Mouse (Mus musculus): Measurements from ENCODE around the gene Apba3. TPM values are rescaled to one million over a fixed set of nuclear protein-coding genes. Genes with fewer than 3 reads are reported as not detected.

Gene Apba3
- total and polyA plus RNA-seq, 3 experiments, result 68.9 to 73.2 TPM; not detected in 1

DNA sequence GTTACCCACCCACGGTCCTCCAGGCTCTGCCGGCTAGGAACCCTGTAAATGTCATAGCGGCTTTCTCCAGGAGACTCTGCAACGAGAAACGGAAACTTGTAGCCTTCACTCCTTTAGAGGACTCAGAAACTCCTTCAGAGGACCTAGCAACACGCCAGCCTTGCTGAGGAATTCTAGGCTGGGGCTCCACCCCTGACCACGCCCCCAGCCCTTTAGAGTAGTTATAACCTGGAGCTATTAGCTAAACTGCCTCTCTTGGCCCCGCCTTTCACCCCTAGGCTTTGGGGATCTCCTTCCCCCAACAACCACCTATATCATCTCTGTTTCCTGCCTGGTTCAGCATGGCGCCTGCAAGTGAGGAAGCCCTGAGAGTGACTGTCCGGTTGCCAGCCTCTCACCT, 12.7 kb downstream of the Apba3 start:
- Histone ChIP-seq H3K27ac (ENCODE audit: control insufficient read depth, low read depth, low read length) (no peak overlapping the region), H3K79me2 (ENCODE audit: control insufficient read depth, insufficient read depth, low read length, poor library complexity) (no peaks in the 10 kb centered on the region), H3K36me3 (ENCODE audit: control insufficient read depth in 1 of 2, insufficient read depth in 2 of 2, low read length in 2 of 2) (no peaks in the 10 kb centered on the region; a peak in 1 of 4 replicates), H3K9me3 (replicated peaks; ENCODE audit: insufficient read depth, low read length) (no peaks in the 10 kb centered on the region), H3K4me1 (ENCODE audit: control insufficient read depth in 1 of 2, insufficient read depth in 2 of 2, low read length in 2 of 2) (0 out of 4 replicates have a peak, but pooled peaks cover 0 to 3% of the 10 kb centered on the region in 2 experiments), H3K9ac (ENCODE audit: control insufficient read depth, low read depth, low read length, poor library complexity, severe bottlenecking) (no peak overlapping the region), H3K4me3 (ENCODE audit: control insufficient read depth in 1 of 2, insufficient read depth in 1 of 2, low read depth in 2 of 2, low read length in 2 of 2) (no peak overlapping the region), H3K27me3 (ENCODE audit: control insufficient read depth in 1 of 2, insufficient read depth in 2 of 2, low read length in 2 of 2) (no peaks in the 10 kb centered on the region)
- peak; percentile 76 for DNase-seq (ENCODE audit: low read depth, low spot score)
- TF ChIP-seq ZNF384 (IDR thresholded peaks at IDR 0.05; ENCODE audit: low read depth, low read length), result no peak
- TF ChIP-seq USF2 (IDR thresholded peaks at IDR 0.05; ENCODE audit: borderline replicate concordance in 1 of 2, insufficient read depth in 1 of 2, low read depth in 1 of 2, low read length in 2 of 2), result no peak
- TF ChIP-seq ZC3H11A (IDR thresholded peaks at IDR 0.05; ENCODE audit: low read depth, low read length), result no peak
- TF ChIP-seq GABPA (IDR thresholded peaks at IDR 0.05; ENCODE audit: low read depth, low read length), result no peak
- TF ChIP-seq POLR2A (IDR thresholded peaks at IDR 0.05; ENCODE audit: control insufficient read depth in 1 of 2, insufficient read depth in 1 of 2, low read depth in 1 of 2, low read length in 2 of 2, poor library complexity in 1 of 2), result no peak
- no peak for TF ChIP-seq MYB (IDR thresholded peaks at IDR 0.05; ENCODE audit: low read depth, low read length)
- TF ChIP-seq EP300 (IDR thresholded peaks at IDR 0.05; ENCODE audit: low read depth in 1 of 2, low read length in 2 of 2), result no peak
- no peak for TF ChIP-seq MAFK (IDR thresholded peaks at IDR 0.05; ENCODE audit: borderline replicate concordance, low read depth, low read length)
- no peak for TF ChIP-seq E2F4 (IDR thresholded peaks at IDR 0.05; ENCODE audit: borderline replicate concordance, low read depth, low read length)

DNA sequence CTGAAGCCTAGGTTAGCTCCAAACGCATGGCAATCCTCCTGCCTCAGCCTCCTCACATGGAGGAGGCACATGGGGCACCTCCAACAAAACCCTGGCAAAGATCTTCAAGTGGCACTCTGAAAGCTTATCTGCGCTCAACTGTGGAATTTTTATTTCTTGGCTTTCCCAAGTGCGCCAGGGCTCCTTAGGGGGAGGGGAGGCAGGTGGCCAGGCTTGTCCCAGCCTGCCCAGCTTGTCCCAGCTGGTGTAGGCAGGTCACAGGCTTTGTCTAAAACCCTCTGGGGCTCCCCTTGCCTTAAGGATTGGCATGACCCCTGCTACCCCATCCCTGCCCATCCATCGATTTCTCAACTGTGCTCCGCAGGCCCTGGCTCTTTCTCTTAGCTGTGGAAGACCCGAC, 17.4 kb downstream of the Apba3 start:
- H3K4me3 ChIP-seq (ENCODE audit: control insufficient read depth in 1 of 2, insufficient read depth in 1 of 2, low read depth in 2 of 2, low read length in 2 of 2), result no peak overlapping the region
- H3K27ac ChIP-seq (ENCODE audit: control insufficient read depth, low read depth, low read length), result no peak overlapping the region
- no peak for TF ChIP-seq HCFC1 (IDR thresholded peaks at IDR 0.05; ENCODE audit: low read depth, low read length)
- no peak for TF ChIP-seq USF2 (IDR thresholded peaks at IDR 0.05; ENCODE audit: borderline replicate concordance in 1 of 2, insufficient read depth in 1 of 2, low read depth in 1 of 2, low read length in 2 of 2)
- H3K27me3 ChIP-seq (ENCODE audit: control insufficient read depth in 1 of 2, insufficient read depth in 2 of 2, low read length in 2 of 2), result no peaks in the 10 kb centered on the region
- H3K4me1 ChIP-seq (ENCODE audit: control insufficient read depth in 1 of 2, insufficient read depth in 2 of 2, low read length in 2 of 2), result peaks cover 2 to 12% of the 10 kb centered on the region in 2 experiments; a peak in 3 of 4 replicates
- peaks cover 0 to 7% of the 10 kb centered on the region in 2 experiments; a peak in 2 of 4 replicates for H3K36me3 ChIP-seq (ENCODE audit: control insufficient read depth in 1 of 2, insufficient read depth in 2 of 2, low read length in 2 of 2)
- H3K9me3 ChIP-seq (replicated peaks; ENCODE audit: insufficient read depth, low read length), result no peaks in the 10 kb centered on the region
- no peak for DNase-seq (ENCODE audit: low read depth, low spot score)
- no peak overlapping the region for H3K9ac ChIP-seq (ENCODE audit: control insufficient read depth, low read depth, low read length, poor library complexity, severe bottlenecking)
- H3K79me2 ChIP-seq (ENCODE audit: control insufficient read depth, insufficient read depth, low read length, poor library complexity), result no peaks in the 10 kb centered on the region

DNA sequence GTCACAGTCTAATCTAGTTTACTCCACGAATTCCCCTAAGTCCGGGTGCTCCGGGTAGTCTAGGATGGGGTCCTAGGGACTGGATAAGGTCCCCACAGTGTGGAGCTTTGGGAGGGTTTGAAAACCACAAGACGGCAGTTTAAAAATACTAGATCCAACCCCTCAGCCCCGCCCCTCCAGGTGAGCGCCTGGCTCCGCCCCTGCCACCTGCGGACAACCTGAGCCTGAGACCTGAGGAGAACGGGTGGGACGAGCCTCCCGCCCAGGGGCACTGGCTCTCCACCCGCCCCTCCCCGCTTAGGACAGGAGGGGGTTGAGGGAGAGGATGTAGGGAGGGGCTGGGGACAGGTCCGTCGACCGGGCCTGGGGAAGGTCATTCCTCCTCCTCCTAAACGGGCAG, 18.0 kb downstream of the Apba3 start:
- Histone ChIP-seq H3K4me1 (ENCODE audit: control insufficient read depth in 1 of 2, insufficient read depth in 2 of 2, low read length in 2 of 2) (peaks cover 2 to 9% of the 10 kb centered on the region in 2 experiments; a peak in 3 of 4 replicates), H3K9ac (ENCODE audit: control insufficient read depth, low read depth, low read length, poor library complexity, severe bottlenecking) (no peak overlapping the region), H3K36me3 (ENCODE audit: control insufficient read depth in 1 of 2, insufficient read depth in 2 of 2, low read length in 2 of 2) (peaks cover 0 to 7% of the 10 kb centered on the region in 2 experiments; a peak in 2 of 4 replicates), H3K9me3 (replicated peaks; ENCODE audit: insufficient read depth, low read length) (no peaks in the 10 kb centered on the region), H3K27me3 (ENCODE audit: control insufficient read depth in 1 of 2, insufficient read depth in 2 of 2, low read length in 2 of 2) (no peaks in the 10 kb centered on the region), H3K27ac (ENCODE audit: control insufficient read depth, low read depth, low read length) (no peak overlapping the region), H3K4me3 (ENCODE audit: control insufficient read depth in 1 of 2, insufficient read depth in 1 of 2, low read depth in 2 of 2, low read length in 2 of 2) (no peak overlapping the region), H3K79me2 (ENCODE audit: control insufficient read depth, insufficient read depth, low read length, poor library complexity) (no peaks in the 10 kb centered on the region)
- TF ChIP-seq ZC3H11A (IDR thresholded peaks at IDR 0.05; ENCODE audit: low read depth, low read length) (no peak), HCFC1 (IDR thresholded peaks at IDR 0.05; ENCODE audit: low read depth, low read length) (no peak), TBP (IDR thresholded peaks at IDR 0.05; ENCODE audit: low read depth, low read length) (no peak), ZKSCAN1 (IDR thresholded peaks at IDR 0.05; ENCODE audit: low read depth, low read length) (no peak), POLR2AphosphoS2 (IDR thresholded peaks at IDR 0.05; ENCODE audit: low read length) (no peak), JUND (IDR thresholded peaks at IDR 0.05; ENCODE audit: low read depth, low read length) (no peak), E2F4 (IDR thresholded peaks at IDR 0.05; ENCODE audit: borderline replicate concordance, low read depth, low read length) (no peak), MAZ (IDR thresholded peaks at IDR 0.05; ENCODE audit: low read depth, low read length) (no peak), NELFE (IDR thresholded peaks at IDR 0.05; ENCODE audit: low read depth, low read length) (no peak), CTCF (IDR thresholded peaks at IDR 0.05 in 2 of 3, conservative IDR thresholded peaks at IDR 0.05 in 1 of 3; ENCODE audit: control insufficient read depth in 1 of 3, insufficient read depth in 1 of 3, low read depth in 2 of 3, low read length in 3 of 3, poor library complexity in 1 of 3, severe bottlenecking in 1 of 3) (no peak), CHD2 (IDR thresholded peaks at IDR 0.05; ENCODE audit: low read length) (no peak)
- no peak for DNase-seq (ENCODE audit: low read depth, low spot score)
